In genomic region chr12:117769113-117769512, GRCm38 (mm10) we compare ENCODE assay signal across 8 mouse cellular contexts. TPM values are rescaled to one million over a fixed set of nuclear protein-coding genes. Genes with fewer than 3 reads are reported as not detected.
DNase-seq lines count a peak whose midpoint lies in the region; ATAC-seq and TF ChIP-seq lines count a peak whose summit lies in the region.

No protein-coding gene starts in this region.

- no peaks in the 10 kb centered on the region for H3K4me1 ChIP-seq in cortical plate, adult 2 months (ENCODE audit: control insufficient read depth, insufficient read depth, low read length)
- no peaks in the 10 kb centered on the region for H3K4me1 ChIP-seq in midbrain, postnatal 0 days (ENCODE audit: insufficient read depth, low read length)

- H3K4me2 ChIP-seq in midbrain, postnatal 0 days (ENCODE audit: low read depth, low read length, poor library complexity, severe bottlenecking): no peak overlapping the region

- no peak overlapping the region for H3K9ac ChIP-seq in midbrain, postnatal 0 days (replicated peaks; ENCODE audit: low read length, poor library complexity, severe bottlenecking)

- ATAC-seq in midbrain, postnatal 0 days (ENCODE audit: low FRiP score): no peak

- WGBS in midbrain, postnatal 0 days: 5% methylated on average over 5 of the region's 5 CpGs

- no peak overlapping the region for H3K4me3 ChIP-seq in cortical plate, adult 2 months (ENCODE audit: insufficient read depth, low read length)
- no peak overlapping the region for H3K4me3 ChIP-seq in midbrain, postnatal 0 days (ENCODE audit: low read depth, low read length)

- H3K9me3 ChIP-seq in midbrain, postnatal 0 days (ENCODE audit: low read length): no peaks in the 10 kb centered on the region

- no peak overlapping the region for H3K27ac ChIP-seq in cortical plate, adult 2 months (ENCODE audit: insufficient read depth, low read length)
- no peak overlapping the region for H3K27ac ChIP-seq in midbrain, postnatal 0 days (ENCODE audit: low read depth, low read length)

- intact Hi-C loops in heart, postnatal 36 days (cut with DNase I): loop anchor here (1.0 kb wide), 2 partner anchors 366 to 384 kb away; no protein-coding TSS in a partner anchor

- TF ChIP-seq POLR2A in cortical plate, adult 2 months (IDR thresholded peaks at IDR 0.05; ENCODE audit: extremely low read depth, insufficient read depth, low read length): no peak

- DNase-seq in gastrocnemius, adult 18-20 months (ENCODE audit: low spot score): peak; percentile 58
- no peak for DNase-seq in gastrocnemius, postnatal 25 days
- peak; percentile 68 for DNase-seq in adipocyte (ENCODE audit: low spot score)
- DNase-seq in heart, postnatal 36 days: peak; percentile 73 to 80
- DNase-seq in left cerebral cortex, adult 18-20 months (ENCODE audit: low spot score in 2 of 2): peak; percentile 78 to 85
- peak; percentile 92 for DNase-seq in midbrain, postnatal 0 days (ENCODE audit: low spot score)
- DNase-seq in splenic B cell, adult 2 months (ENCODE audit: low read depth, low spot score): peak; percentile 81

- no peaks in the 10 kb centered on the region for H3K36me3 ChIP-seq in midbrain, postnatal 0 days (ENCODE audit: insufficient read depth, low read length)
- H3K36me3 ChIP-seq in splenic B cell, adult 2 months (ENCODE audit: control insufficient read depth, insufficient read depth, low read length, poor library complexity, severe bottlenecking): no peaks in the 10 kb centered on the region

- peak; percentile 87 for TF ChIP-seq CTCF in cortical plate, adult 2 months (IDR thresholded peaks at IDR 0.05; ENCODE audit: extremely low read depth, insufficient read depth, low read length)
- TF ChIP-seq CTCF in midbrain, postnatal 0 days (IDR thresholded peaks at IDR 0.05): peak; percentile 94

- no peaks in the 10 kb centered on the region for H3K27me3 ChIP-seq in midbrain, postnatal 0 days (ENCODE audit: insufficient read depth, low read length)
- no peaks in the 10 kb centered on the region for H3K27me3 ChIP-seq in splenic B cell, adult 2 months (ENCODE audit: control insufficient read depth, insufficient read depth, low read length, poor library complexity, severe bottlenecking)

RNA-seq across cellular contexts. Expression of gene Cdca7l, which starts 35.0 kb away (rescaled TPM):
- under 1 TPM in 1 of 2 experiments, not detected in 1; 0.09 TPM for total RNA-seq in gastrocnemius, adult 18-20 months (2021)
- total RNA-seq in gastrocnemius, postnatal 25 days (2021): under 1 TPM in 1 of 2 experiments, not detected in 1; 0.56 TPM
- 1.2 and 1.6 TPM in 2 replicates for polyA plus RNA-seq in cortical plate, adult 2 months (2012; rRNA removed)
- under 1 TPM; 0.17 to 0.30 TPM for total RNA-seq in heart, postnatal 36 days (2021)
- under 1 TPM; 0.35 to 0.37 TPM for total RNA-seq in left cerebral cortex, adult 18-20 months (2021)
- total RNA-seq in midbrain, postnatal 0 days (2014; rRNA removed): 1.3 and 2.5 TPM in 2 replicates
- polyA plus RNA-seq in midbrain, postnatal 0 days (2015; fragmentation: Nextera tagmentation; extraction: Ambion mirVana): 1.8 and 2.2 TPM in 2 replicates
